Mouse (Mus musculus): ENCODE data around the gene Ipcef1. TPM values are rescaled to one million over a fixed set of nuclear protein-coding genes. Genes with fewer than 3 reads are reported as not detected.

The Ipcef1 gene
- total and polyA plus RNA-seq, 3 experiments: 1.7 to 6.8 (median 4.1) TPM

- DNase-seq (ENCODE audit: extremely low read depth): peak; percentile 70
Measured at GRCm38 (mm10) chr10:7076201-7076600, 23.9 kb upstream of the Ipcef1 start.

GRCm38 (mm10) chr10:7075661-7076060 lies 23.4 kb upstream of the Ipcef1 start:
- H3K9me3 ChIP-seq (replicated peaks; ENCODE audit: low read length): peaks cover 6% of the 10 kb centered on the region
- H3K4me2 ChIP-seq (ENCODE audit: insufficient read depth, low read depth, poor library complexity, severe bottlenecking): no peak overlapping the region
- no peaks in the 10 kb centered on the region for H3K79me2 ChIP-seq (replicated peaks; ENCODE audit: control insufficient read depth, extremely low read depth, insufficient read depth, poor library complexity, severe bottlenecking)
- H3K4me1 ChIP-seq (ENCODE audit: control insufficient read depth in 1 of 2, insufficient read depth in 2 of 2): peaks cover 3 to 27% of the 10 kb centered on the region in 2 experiments; a peak in 3 of 4 replicates
- H3K27ac ChIP-seq (ENCODE audit: insufficient read depth, low read depth): no peak overlapping the region
- TF ChIP-seq CHD2 (IDR thresholded peaks at IDR 0.05; ENCODE audit: low read length) (no peak), IRF4 (IDR thresholded peaks at IDR 0.05; ENCODE audit: low read depth, low read length) (no peak), USF2 (conservative IDR thresholded peaks at IDR 0.05; ENCODE audit: low read depth, low read length) (no peak), MYC (IDR thresholded peaks at IDR 0.05; ENCODE audit: low read depth, low read length) (no peak), CTCF (conservative IDR thresholded peaks at IDR 0.05 in 1 of 2, IDR thresholded peaks at IDR 0.05 in 1 of 2; ENCODE audit: low read depth in 2 of 2, low read length in 2 of 2) (no peak), TBP (conservative IDR thresholded peaks at IDR 0.05; ENCODE audit: low read depth, low read length) (no peak), RCOR1 (conservative IDR thresholded peaks at IDR 0.05; ENCODE audit: low read depth, low read length) (no peak), BHLHE40 (IDR thresholded peaks at IDR 0.05; ENCODE audit: low read depth, low read length) (no peak), PAX5 (IDR thresholded peaks at IDR 0.05; ENCODE audit: low read length) (no peak)
- H3K36me3 ChIP-seq (replicated peaks in 1 of 2; ENCODE audit: control insufficient read depth in 1 of 2, insufficient read depth in 1 of 2, low read length in 1 of 2): no peaks in the 10 kb centered on the region
- no peaks in the 10 kb centered on the region for H3K27me3 ChIP-seq (replicated peaks)
- DNase-seq (ENCODE audit: extremely low read depth): no peak
- no peak overlapping the region for H3K9ac ChIP-seq (ENCODE audit: insufficient read depth, low read depth)
- in situ Hi-C loops (cut with MboI; ENCODE audit: low pct_ligation_motif_present, low pct_unique_long_range_greater_than_20kb, low sequenced_read_pairs) (loop anchor here (5.0 kb wide), 1 partner anchor 188 kb away; no protein-coding TSS in a partner anchor), dilution Hi-C loops (cut with MboI; ENCODE audit: extremely low pct_ligation_motif_present, extremely low pct_unique_long_range_greater_than_20kb, low sequenced_read_pairs) (no loop called here)
- H3K4me3 ChIP-seq (replicated peaks in 1 of 3; ENCODE audit: low read depth in 2 of 3, low read length in 2 of 3, poor library complexity in 1 of 3): no peak overlapping the region

More at GRCm38 (mm10) chr10:7076201-7076600, 23.9 kb upstream of the Ipcef1 start:
- TF ChIP-seq RAD21 (IDR thresholded peaks at IDR 0.05; ENCODE audit: low read depth, low read length) (peak; percentile 80), SMC3 (IDR thresholded peaks at IDR 0.05; ENCODE audit: low read depth, low read length) (peak; percentile 94), ZC3H11A (IDR thresholded peaks at IDR 0.05; ENCODE audit: low read depth, low read length) (peak; percentile 51), ETS1 (conservative IDR thresholded peaks at IDR 0.05; ENCODE audit: low read depth, low read length) (no peak), ZKSCAN1 (IDR thresholded peaks at IDR 0.05; ENCODE audit: borderline replicate concordance, low read depth, low read length) (no peak), UBTF (IDR thresholded peaks at IDR 0.05; ENCODE audit: low read depth, low read length) (no peak), CTCF (conservative IDR thresholded peaks at IDR 0.05 in 1 of 2, IDR thresholded peaks at IDR 0.05 in 1 of 2; ENCODE audit: low read depth in 2 of 2, low read length in 2 of 2) (peak; percentile 32 to 90; a peak in 2 of 4 replicates), NRF1 (IDR thresholded peaks at IDR 0.05; ENCODE audit: low read depth, low read length) (no peak), MEF2A (IDR thresholded peaks at IDR 0.05; ENCODE audit: borderline replicate concordance, low read depth, low read length) (peak; percentile 84; the same call in 1 of the 2 replicates), JUN (IDR thresholded peaks at IDR 0.05; ENCODE audit: insufficient read depth, low read depth, low read length) (peak; percentile 44; the same call in 1 of the 2 replicates)
- Histone ChIP-seq H3K9me3 (replicated peaks; ENCODE audit: low read length) (peaks cover 6% of the 10 kb centered on the region), H3K27me3 (replicated peaks) (no peaks in the 10 kb centered on the region), H3K36me3 (replicated peaks in 1 of 2; ENCODE audit: control insufficient read depth in 1 of 2, insufficient read depth in 1 of 2, low read length in 1 of 2) (no peaks in the 10 kb centered on the region), H3K27ac (ENCODE audit: insufficient read depth, low read depth) (no peak overlapping the region), H3K4me2 (ENCODE audit: insufficient read depth, low read depth, poor library complexity, severe bottlenecking) (0 out of 2 replicates have a peak overlapping the region, but pooled peaks have one; percentile 31), H3K9ac (ENCODE audit: insufficient read depth, low read depth) (no peak overlapping the region), H3K4me1 (ENCODE audit: control insufficient read depth in 1 of 2, insufficient read depth in 2 of 2) (peaks cover 3 to 27% of the 10 kb centered on the region in 2 experiments; a peak in 3 of 4 replicates), H3K79me2 (replicated peaks; ENCODE audit: control insufficient read depth, extremely low read depth, insufficient read depth, poor library complexity, severe bottlenecking) (no peaks in the 10 kb centered on the region), H3K4me3 (replicated peaks in 1 of 3; ENCODE audit: low read depth in 2 of 3, low read length in 2 of 3, poor library complexity in 1 of 3) (no peak overlapping the region)
- in situ Hi-C loops (cut with MboI; ENCODE audit: low pct_ligation_motif_present, low pct_unique_long_range_greater_than_20kb, low sequenced_read_pairs) (loop anchor here (5.0 kb wide), 1 partner anchor 189 kb away; no protein-coding TSS in a partner anchor), dilution Hi-C loops (cut with MboI; ENCODE audit: extremely low pct_ligation_motif_present, extremely low pct_unique_long_range_greater_than_20kb, low sequenced_read_pairs) (no loop called here)

Data from CH12.LX (cell line).